Mouse (Mus musculus) forebrain, embryonic 13.5 days (tissue): Measurements from ENCODE around the gene Csnk2b. TPM values are rescaled to one million over a fixed set of nuclear protein-coding genes. Genes with fewer than 3 reads are reported as not detected.
A peak's percentile ranks its signal among the peaks of the same experiment; 100 is the strongest.

ENCODE experiments used
- ATAC-seq: fragments of 200-750 bp; cut with Nextera tagmentation; 2 replicates; pipeline ENCODE4 v1.8.0; 2017
- H3K27ac ChIP-seq: fragments of 300-500 bp; sonication (generic); 2 replicates; pipeline ENCODE4 v1.5.1; 2015; ENCODE audit warnings: inconsistent platforms, mild to moderate bottlenecking, moderate library complexity
- H3K27me3 ChIP-seq: fragments of 300-500 bp; sonication (generic); 2 replicates; pipeline ENCODE4 v1.6.1; 2015; ENCODE audit warnings: mild to moderate bottlenecking, inconsistent platforms
- H3K36me3 ChIP-seq: fragments of 300-500 bp; sonication (generic); 2 replicates; pipeline ENCODE4 v1.6.1; 2015; ENCODE audit warnings: mild to moderate bottlenecking, inconsistent platforms; ENCODE audit not compliant: poor library complexity, severe bottlenecking
- H3K4me1 ChIP-seq: fragments of 300-500 bp; sonication (generic); 2 replicates; pipeline ENCODE4 v1.6.1; 2015; ENCODE audit warnings: inconsistent platforms
- H3K4me2 ChIP-seq: fragments of 300-500 bp; sonication (generic); 2 replicates; pipeline ENCODE4 v1.6.1; 2015; ENCODE audit warnings: inconsistent platforms, mild to moderate bottlenecking, moderate library complexity
- H3K4me3 ChIP-seq: fragments of 300-500 bp; sonication (generic); 2 replicates; pipeline ENCODE4 v1.5.1; 2015; ENCODE audit warnings: mild to moderate bottlenecking, inconsistent platforms
- H3K9ac ChIP-seq: fragments of 300-500 bp; sonication (generic); 2 replicates; pipeline ENCODE4 v1.6.1; 2015; ENCODE audit warnings: mild to moderate bottlenecking, inconsistent platforms
- H3K9me3 ChIP-seq: fragments of 300-500 bp; sonication (generic); replicated peaks from 2 replicates; pipeline ENCODE4 v1.6.1; 2016; ENCODE audit warnings: inconsistent platforms
- WGBS: fragments of 180-500 bp; shearing (Covaris S2); methylation state at CpG from one replicate; pipeline ENCODE4 v1.1.7; 2015; 5-methylcytosine and 5-hydroxymethylcytosine counted together
- polyA plus RNA-seq: library from polyadenylated mRNA; unstranded; fragments of >200 nt; fragmentation: Nextera tagmentation; extraction: Ambion mirVana; gene quantifications from 2 replicates; pipeline ENCODE4 v1.2.1, GENCODE M21; 2015

Csnk2b gene
- polyA plus RNA-seq, 1 experiment from 2014 or later: 339 TPM

DNA sequence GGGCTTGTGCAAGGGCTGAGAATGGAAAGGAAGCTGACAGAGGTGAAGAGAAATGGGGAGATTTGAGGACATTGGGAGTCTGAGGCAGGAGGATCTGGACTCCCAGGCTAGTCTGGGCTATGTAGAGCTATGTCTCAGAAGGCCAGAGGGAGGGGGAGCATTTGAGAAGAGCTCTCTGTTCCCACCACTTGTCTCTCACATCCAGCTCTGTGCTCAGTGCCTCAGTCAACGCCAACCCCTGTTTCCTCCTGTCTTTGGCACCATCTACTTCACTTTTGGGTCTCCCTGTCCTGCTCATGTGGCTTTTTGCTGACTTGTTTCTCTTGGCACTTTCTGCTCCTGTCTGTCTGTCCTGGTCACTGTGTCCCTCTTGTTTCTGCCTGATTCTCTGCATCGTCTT lies 44.6 kb downstream of the Csnk2b start:
- Histone ChIP-seq H3K4me2 (peak overlapping the region; percentile 46), H3K27ac (peak overlapping the region; percentile 44; the same call in 1 of the 2 replicates), H3K9me3 (no peaks in the 10 kb centered on the region), H3K27me3 (no peaks in the 10 kb centered on the region), H3K9ac (peak overlapping the region; percentile 43), H3K4me3 (peak overlapping the region; percentile 16; the same call in 1 of the 2 replicates), H3K36me3 (no peaks in the 10 kb centered on the region), H3K4me1 (peaks cover 23% of the 10 kb centered on the region)
- 44% methylated on average over 2 of the region's 2 CpGs for whole genome bisulfite sequencing
- ATAC-seq: peak; percentile 52; the same call in 1 of the 2 replicates

DNA sequence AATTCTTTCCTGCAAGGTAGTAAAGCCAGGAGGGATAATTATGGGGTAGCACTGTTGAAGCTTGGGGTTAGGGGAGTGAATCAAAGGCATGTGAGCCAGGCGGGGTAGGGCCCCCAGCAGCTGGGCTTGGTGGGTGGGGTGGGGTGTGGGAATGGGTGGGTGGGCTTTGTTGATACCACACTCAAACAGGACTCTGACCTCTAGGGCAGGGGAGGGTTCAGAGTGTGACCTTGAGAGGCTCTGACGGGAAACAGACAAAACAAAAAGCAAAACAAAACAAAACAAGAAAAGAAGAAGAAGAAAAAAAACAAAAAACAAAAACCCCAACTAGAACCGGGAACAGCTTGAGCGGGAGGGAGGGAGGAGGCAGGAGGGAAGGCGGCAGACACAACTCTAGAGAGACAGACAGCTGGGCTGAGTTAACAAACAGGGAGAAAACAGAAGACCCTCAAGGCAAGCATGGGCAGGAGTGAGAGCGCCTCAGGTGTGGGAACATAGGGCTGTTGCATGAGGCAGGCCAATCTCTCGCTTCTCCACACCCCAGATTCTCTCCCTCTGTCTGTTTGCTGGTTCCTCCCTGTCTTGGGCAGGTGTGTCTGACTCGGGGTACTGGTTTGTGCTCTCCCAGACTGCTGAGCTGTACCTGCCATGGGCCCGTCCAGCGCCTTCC lies 45.2 kb downstream of the Csnk2b start, which contains the start of gene Ly6g6e:
Gene Ly6g6e, plus strand, starts transcription at position 396 of the 670 bp plus-strand sequence.
- WGBS: 29% methylated on average over 10 of the region's 10 CpGs
- ATAC-seq: peak; percentile 79; the same call in 1 of the 2 replicates
- peak within 1 kb of the TSS; percentile 16 for H3K4me3 ChIP-seq
- H3K36me3 ChIP-seq: no peaks in the 10 kb centered on the region
- no peaks in the 10 kb centered on the region for H3K27me3 ChIP-seq
- H3K9me3 ChIP-seq: no peaks in the 10 kb centered on the region
- peak within 1 kb of the TSS; percentile 44; the same call in 1 of the 2 replicates for H3K27ac ChIP-seq
- H3K4me1 ChIP-seq: peaks cover 23% of the 10 kb centered on the region
- H3K9ac ChIP-seq: peak within 1 kb of the TSS; percentile 43
- H3K4me2 ChIP-seq: peak within 1 kb of the TSS; percentile 46

DNA sequence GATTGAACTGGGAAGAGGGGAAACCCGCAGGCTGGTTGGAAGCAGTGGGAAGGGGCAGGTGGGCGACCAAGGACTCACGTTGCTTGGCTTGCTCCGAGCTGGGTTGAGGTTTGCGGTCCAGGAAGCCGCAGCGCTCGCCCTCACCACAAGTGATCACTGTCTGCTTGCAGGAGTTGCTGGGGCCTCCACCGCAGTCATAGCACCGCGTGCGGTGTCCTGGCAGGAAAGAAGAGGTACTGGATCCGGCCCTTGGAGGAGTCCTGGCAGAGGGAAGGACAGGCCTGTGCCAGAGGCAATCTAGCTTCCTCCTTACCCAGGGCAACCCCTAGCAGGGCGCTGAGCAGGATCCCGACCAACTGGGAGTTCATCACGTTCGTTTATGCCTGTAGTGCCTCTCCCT lies 47.8 kb downstream of the Csnk2b start:
- 58% methylated on average over 17 of the region's 17 CpGs for WGBS
- no peaks in the 10 kb centered on the region for H3K9me3 ChIP-seq
- no peak overlapping the region; the same call in 1 of the 2 replicates for H3K9ac ChIP-seq
- no peaks in the 10 kb centered on the region for H3K36me3 ChIP-seq
- no peak overlapping the region for H3K4me3 ChIP-seq
- peaks cover 18% of the 10 kb centered on the region for H3K4me1 ChIP-seq
- no peak for ATAC-seq
- no peaks in the 10 kb centered on the region for H3K27me3 ChIP-seq
- no peak overlapping the region for H3K4me2 ChIP-seq
- no peak overlapping the region for H3K27ac ChIP-seq

DNA sequence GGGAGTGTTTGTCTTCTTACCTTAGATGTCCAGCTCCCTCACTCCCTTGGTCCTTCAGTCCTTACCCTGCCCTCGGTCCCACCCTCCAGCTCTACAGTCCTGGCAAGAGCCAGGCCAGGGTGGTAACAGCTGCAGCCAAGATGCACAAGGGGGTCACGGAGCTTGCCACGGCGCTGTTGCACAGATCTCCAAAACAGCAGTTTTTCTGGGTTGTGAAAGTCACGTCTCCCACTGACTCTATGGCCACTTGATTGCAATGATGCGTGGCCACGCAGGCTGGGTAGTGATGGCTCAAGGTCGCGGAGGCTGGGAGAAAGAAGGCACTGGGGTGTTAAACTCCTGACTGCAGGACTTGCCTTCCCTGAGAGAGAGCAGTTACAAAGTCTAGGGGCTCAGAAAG lies 50.4 kb downstream of the Csnk2b start:
- no peak overlapping the region for H3K4me3 ChIP-seq
- H3K36me3 ChIP-seq: no peaks in the 10 kb centered on the region
- 87% methylated on average over 9 of the region's 9 CpGs for WGBS
- no peak for ATAC-seq
- H3K9ac ChIP-seq: no peak overlapping the region
- peaks cover 3% of the 10 kb centered on the region; the same call in 1 of the 2 replicates for H3K4me1 ChIP-seq
- H3K4me2 ChIP-seq: no peak overlapping the region
- H3K27ac ChIP-seq: no peak overlapping the region
- peaks cover 15% of the 10 kb centered on the region for H3K27me3 ChIP-seq
- no peaks in the 10 kb centered on the region for H3K9me3 ChIP-seq

DNA sequence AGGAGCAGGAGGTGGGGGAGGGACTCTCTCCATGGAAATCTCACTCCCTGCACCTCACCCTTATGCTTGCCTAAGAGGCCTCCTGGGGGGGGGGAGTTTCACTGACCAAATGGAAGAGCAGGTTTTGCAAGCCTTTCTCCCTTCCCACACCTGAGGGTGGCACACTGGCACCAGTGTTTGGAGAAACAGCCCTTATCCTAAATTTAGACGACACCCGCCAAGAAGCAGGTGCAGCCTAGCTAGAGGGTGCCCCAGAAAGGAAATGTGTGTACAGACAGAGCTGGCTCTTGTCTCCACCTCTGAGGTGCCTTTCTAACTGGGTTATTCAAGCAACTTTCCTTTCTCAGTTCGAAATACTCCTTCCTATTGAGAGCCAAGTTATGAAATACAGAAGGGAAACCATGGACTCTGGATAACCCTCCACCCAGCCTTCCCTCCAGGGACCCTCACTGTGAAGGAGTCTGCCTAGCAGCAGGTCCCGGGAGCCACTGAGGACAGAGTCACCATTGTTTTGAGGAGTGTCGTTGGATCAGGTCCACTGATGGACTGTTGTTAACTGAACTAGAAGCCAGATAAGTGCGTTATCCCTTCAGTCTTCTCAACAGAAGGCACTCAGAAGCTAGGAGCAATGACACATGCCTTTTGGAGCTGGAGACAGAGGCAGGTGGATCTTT lies 51.2 kb downstream of the Csnk2b start:
- H3K27me3 ChIP-seq: peaks cover 22% of the 10 kb centered on the region
- H3K4me3 ChIP-seq: no peak overlapping the region
- WGBS: 69% methylated on average over 6 of the region's 6 CpGs
- H3K27ac ChIP-seq: no peak overlapping the region
- H3K4me1 ChIP-seq: peaks cover under 1% of the 10 kb centered on the region
- ATAC-seq: no peak
- no peak overlapping the region for H3K9ac ChIP-seq
- no peak overlapping the region for H3K4me2 ChIP-seq
- H3K36me3 ChIP-seq: no peaks in the 10 kb centered on the region
- no peaks in the 10 kb centered on the region for H3K9me3 ChIP-seq

DNA sequence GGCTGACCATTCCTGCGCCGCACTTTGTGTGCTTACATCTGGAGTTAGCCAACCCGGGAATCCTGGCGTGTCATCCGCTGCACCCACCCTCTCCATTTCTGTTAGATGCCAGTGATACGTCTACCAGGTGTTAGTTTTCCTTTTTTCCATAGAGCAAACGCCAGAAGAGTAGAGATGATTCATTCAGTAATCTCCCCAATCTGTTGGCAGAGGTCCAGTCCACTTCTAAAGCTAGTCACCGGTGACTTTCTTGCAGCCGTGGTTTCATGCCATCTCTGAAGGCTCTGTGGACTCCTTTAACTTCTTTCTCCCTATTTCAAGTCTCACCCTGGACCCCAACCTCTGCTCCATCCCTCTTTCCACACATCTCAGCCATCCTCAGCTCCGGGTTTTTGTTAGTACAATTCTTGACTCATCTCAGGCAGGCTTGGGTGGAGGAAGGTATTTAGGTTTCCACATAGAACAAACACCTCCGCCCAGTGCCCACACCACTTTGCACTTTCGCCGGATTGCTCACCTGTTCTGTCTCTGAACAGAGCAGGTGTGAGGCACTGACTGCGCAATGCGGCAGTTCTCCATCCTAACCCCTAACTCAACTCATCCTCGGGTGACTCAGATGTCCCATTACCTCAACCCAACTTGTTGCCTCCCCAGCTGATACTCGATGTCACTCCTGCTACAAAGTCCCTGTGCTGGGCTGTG lies 53.5 kb downstream of the Csnk2b start:
- no peak overlapping the region for H3K27ac ChIP-seq
- no peak overlapping the region for H3K4me3 ChIP-seq
- H3K4me1 ChIP-seq: peaks cover 17% of the 10 kb centered on the region
- no peak overlapping the region for H3K4me2 ChIP-seq
- peaks cover under 1% of the 10 kb centered on the region; the same call in 1 of the 2 replicates for H3K36me3 ChIP-seq
- ATAC-seq: no peak
- H3K27me3 ChIP-seq: peaks cover 46% of the 10 kb centered on the region
- 88% methylated on average over 17 of the region's 17 CpGs for WGBS
- H3K9ac ChIP-seq: no peak overlapping the region
- no peaks in the 10 kb centered on the region for H3K9me3 ChIP-seq

Other genes starting within 250 kb of the Csnk2b start
- gene Zbtb12, start 242.6 kb downstream of the Csnk2b start, polyA plus RNA-seq: 7.8 and 9.7 TPM in 2 replicates
- gene Gm20547, start 240.0 kb downstream of the Csnk2b start, polyA plus RNA-seq: not detected in 2 replicates
- 0.74 and 1.4 TPM in 2 replicates for gene C2, start 223.8 kb downstream of the Csnk2b start, polyA plus RNA-seq
- 97.9 and 107 TPM in 2 replicates for gene Ehmt2, start 223.6 kb downstream of the Csnk2b start, polyA plus RNA-seq
- not detected in 2 replicates for gene Slc44a4, start 207.6 kb downstream of the Csnk2b start, polyA plus RNA-seq
- 18.0 and 18.7 TPM in 2 replicates for gene Neu1, start 190.8 kb downstream of the Csnk2b start, polyA plus RNA-seq
- 0.10 and 0.12 TPM in 2 replicates for gene Hspa1b, start 162.8 kb downstream of the Csnk2b start, polyA plus RNA-seq
- gene Gm20481, start 152.1 kb downstream of the Csnk2b start, polyA plus RNA-seq: not detected in 2 replicates
- 1.5 and 1.6 TPM in 2 replicates for gene Hspa1a, start 149.9 kb downstream of the Csnk2b start, polyA plus RNA-seq
- gene Hspa1l, start 149.3 kb downstream of the Csnk2b start, polyA plus RNA-seq: 1.00 and 1.3 TPM in 2 replicates
- 203 and 213 TPM in 2 replicates for gene Lsm2, start 140.2 kb downstream of the Csnk2b start, polyA plus RNA-seq
- gene Vars, start 121.1 kb downstream of the Csnk2b start, polyA plus RNA-seq: 88.4 and 104 TPM in 2 replicates
- gene Vwa7, start 105.5 kb downstream of the Csnk2b start, polyA plus RNA-seq: 0.18 and 0.20 TPM in 2 replicates
- gene Sapcd1, start 94.0 kb downstream of the Csnk2b start, polyA plus RNA-seq: 7.2 and 7.8 TPM in 2 replicates
- 4.5 and 5.9 TPM in 2 replicates for gene Msh5, start 75.3 kb downstream of the Csnk2b start, polyA plus RNA-seq
- gene Clic1, start 72.1 kb downstream of the Csnk2b start, polyA plus RNA-seq: 141 and 147 TPM in 2 replicates
- gene Ddah2, start 63.0 kb downstream of the Csnk2b start, polyA plus RNA-seq: 543 and 566 TPM in 2 replicates
- not detected in 2 replicates for gene Ly6g6c, start 56.7 kb downstream of the Csnk2b start, polyA plus RNA-seq
- 0.29 and 0.56 TPM in 2 replicates for gene Mpig6b, start 55.9 kb downstream of the Csnk2b start, polyA plus RNA-seq
- 1.7 and 2.3 TPM in 2 replicates for gene Ly6g6e, start 45.2 kb downstream of the Csnk2b start, polyA plus RNA-seq
- gene Ly6g6d, start 44.0 kb downstream of the Csnk2b start, polyA plus RNA-seq: 0.58 and 0.81 TPM in 2 replicates
- 0.25 TPM in 1 of 2 replicates, not detected in the other for gene Ly6g6f, start 36.4 kb downstream of the Csnk2b start, polyA plus RNA-seq
- gene Abhd16a, start 32.8 kb downstream of the Csnk2b start, polyA plus RNA-seq: 74.9 and 77.6 TPM in 2 replicates
- not detected in 2 replicates for gene Ly6g5c, start 13.8 kb downstream of the Csnk2b start, polyA plus RNA-seq
- gene Ly6g5b, start 6.6 kb downstream of the Csnk2b start, polyA plus RNA-seq: 1.2 and 1.3 TPM in 2 replicates
- 32.4 and 33.3 TPM in 2 replicates for gene Gpank1, start 598 bp downstream of the Csnk2b start, polyA plus RNA-seq
- 8.3 and 8.6 TPM in 2 replicates for gene D17H6S53E, start 4.3 kb upstream of the Csnk2b start, polyA plus RNA-seq
- gene Apom, start 10.0 kb upstream of the Csnk2b start, polyA plus RNA-seq: 0.93 and 0.99 TPM in 2 replicates
- 82.5 and 82.6 TPM in 2 replicates for gene Bag6, start 13.1 kb upstream of the Csnk2b start, polyA plus RNA-seq
- 213 TPM in 2 replicates for gene Prrc2a, start 42.8 kb upstream of the Csnk2b start, polyA plus RNA-seq
- gene Aif1, start 54.0 kb upstream of the Csnk2b start, polyA plus RNA-seq: 5.6 and 6.0 TPM in 2 replicates
- 3.5 and 4.2 TPM in 2 replicates for gene Lst1, start 66.4 kb upstream of the Csnk2b start, polyA plus RNA-seq
- 0.20 TPM in 1 of 2 replicates, not detected in the other for gene Ltb, start 72.4 kb upstream of the Csnk2b start, polyA plus RNA-seq
- gene Tnf, start 80.0 kb upstream of the Csnk2b start, polyA plus RNA-seq: not detected in 2 replicates
- gene Lta, start 83.3 kb upstream of the Csnk2b start, polyA plus RNA-seq: 0.16 TPM in 1 of 2 replicates, not detected in the other
- gene Gm16181, start 98.8 kb upstream of the Csnk2b start, polyA plus RNA-seq: 0.37 and 0.59 TPM in 2 replicates
- 20.8 and 24.3 TPM in 2 replicates for gene Atp6v1g2, start 111.6 kb upstream of the Csnk2b start, polyA plus RNA-seq
- gene Nfkbil1, start 113.7 kb upstream of the Csnk2b start, polyA plus RNA-seq: 10.5 and 11.2 TPM in 2 replicates
- 592 and 632 TPM in 2 replicates for gene Ddx39b, start 119.7 kb upstream of the Csnk2b start, polyA plus RNA-seq
- gene H2-D1, start 140.7 kb upstream of the Csnk2b start, polyA plus RNA-seq: 37.7 and 45.8 TPM in 2 replicates
- gene H2-Q1, start 198.4 kb upstream of the Csnk2b start, polyA plus RNA-seq: not detected in 2 replicates
- gene H2-Q2, start 220.2 kb upstream of the Csnk2b start, polyA plus RNA-seq: 0.14 and 0.15 TPM in 2 replicates